Mouse (Mus musculus) right cerebral cortex, adult 18-20 months (tissue): ENCODE results near the gene Dnah7a.
A peak's percentile ranks its signal among the peaks of the same experiment; 100 is the strongest.
"Not testable (repeated sequence)": the region's sequence is repeated elsewhere in the genome, so short reads cannot be mapped to it uniquely, and the experiment has no call there.

Experiments
- DNase-seq: peaks from one replicate; pipeline ENCODE4 v3.0.0; 2022; ENCODE audit warnings: mixed read lengths

Dnah7a gene

GRCm38 (mm10) chr1:53664268-53664667, 42.3 kb downstream of the Dnah7a start:
- not testable (repeated sequence) for DNase-seq

- DNase-seq, result no peak
Observed at GRCm38 (mm10) chr1:53639865-53640794, 66.5 kb downstream of the Dnah7a start.

DNA sequence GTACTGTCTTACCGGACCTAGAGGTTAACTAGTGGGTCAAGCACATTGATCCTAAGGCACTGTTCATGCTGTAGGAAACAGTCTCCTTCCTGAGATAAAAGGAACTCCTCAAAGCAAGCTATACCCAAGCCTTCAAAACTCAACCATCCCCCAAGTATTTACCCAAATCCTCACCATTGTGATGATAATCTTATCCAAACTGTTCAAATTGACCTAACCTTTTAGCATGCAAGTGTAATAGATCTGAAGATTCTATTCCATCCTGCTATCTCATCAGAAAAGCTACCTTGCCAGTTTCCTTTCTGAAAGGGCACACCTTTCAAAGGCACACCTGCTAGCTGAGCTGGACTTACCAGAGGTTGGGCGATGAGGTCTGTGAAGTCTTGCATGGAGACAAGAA, 70.9 kb downstream of the Dnah7a start:
- DNase-seq, result not testable (repeated sequence)

DNA sequence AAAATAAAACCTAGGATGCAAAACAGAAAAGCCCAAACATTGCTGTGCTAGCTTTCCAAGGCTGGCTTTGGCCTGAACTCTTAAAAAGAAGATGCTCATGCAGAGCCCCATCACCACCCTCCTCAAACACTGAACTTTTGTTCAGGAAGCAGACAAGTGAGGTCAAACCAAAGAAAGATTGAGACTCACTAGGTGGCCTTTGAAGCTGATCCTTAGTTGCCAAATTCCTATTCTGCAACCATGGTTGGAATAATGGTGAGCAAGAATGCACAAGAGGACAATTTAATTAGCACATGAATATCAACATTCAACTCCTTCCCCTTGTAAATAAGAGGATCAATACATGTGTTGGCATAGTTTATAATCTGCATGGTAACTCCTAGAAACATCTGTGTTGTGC, 74.5 kb downstream of the Dnah7a start:
- DNase-seq, result not testable (repeated sequence)

GRCm38 (mm10) chr1:53630011-53630410, 76.6 kb downstream of the Dnah7a start:
- no peak for DNase-seq

GRCm38 (mm10) chr1:53613486-53613885, 93.1 kb downstream of the Dnah7a start:
- DNase-seq, result no peak

DNA sequence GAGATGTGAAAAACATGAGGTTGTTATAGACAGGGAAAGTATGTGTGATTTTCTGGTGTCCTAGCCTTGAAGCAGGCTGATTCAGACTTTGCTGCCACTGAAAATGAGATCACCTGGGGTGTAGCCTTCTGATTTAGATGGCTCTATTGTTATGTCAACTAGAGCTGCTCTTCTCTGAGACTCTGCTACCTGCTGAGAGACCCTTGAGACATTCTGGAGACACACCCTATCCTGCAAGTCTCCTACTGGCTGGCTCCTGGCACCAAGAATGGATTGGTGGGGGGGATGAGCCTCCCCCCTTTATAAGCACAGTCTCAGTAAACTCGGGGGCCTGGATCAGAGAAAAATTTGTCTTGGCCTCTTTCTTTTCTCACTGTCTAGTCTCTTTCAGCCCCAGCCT, 125.3 kb downstream of the Dnah7a start:
- not testable (repeated sequence) for DNase-seq

GRCm38 (mm10) chr1:53557918-53558317, 148.7 kb downstream of the Dnah7a start:
- DNase-seq, result not testable (repeated sequence)

DNA sequence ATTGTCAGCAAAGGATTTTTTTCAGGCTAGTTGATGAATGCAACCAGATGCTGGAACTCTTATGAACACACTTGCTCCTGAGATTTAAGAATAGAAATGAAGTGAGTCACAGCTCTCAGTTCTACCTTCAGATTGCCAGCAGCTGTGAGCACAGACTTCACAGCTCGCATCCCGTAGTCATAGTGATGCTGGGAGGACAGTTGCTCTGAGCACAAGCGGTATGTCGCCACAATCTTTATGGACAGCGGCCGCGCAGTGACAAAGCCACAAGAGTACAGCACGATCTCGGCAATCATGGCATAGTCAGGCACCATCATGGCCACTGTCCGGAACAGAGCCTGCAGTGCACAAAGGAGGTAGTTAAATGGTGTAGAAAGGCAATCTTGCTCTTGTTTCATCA, 159.6 kb downstream of the Dnah7a start:
- peak; percentile 64 for DNase-seq

- not testable (repeated sequence) for DNase-seq
Observed at GRCm38 (mm10) chr1:53538356-53538755, 168.2 kb downstream of the Dnah7a start.

- DNase-seq, result not testable (repeated sequence)
Observed at GRCm38 (mm10) chr1:53534826-53535225, 171.8 kb downstream of the Dnah7a start.

- not testable (repeated sequence) for DNase-seq
Observed at GRCm38 (mm10) chr1:53526021-53526420, 180.6 kb downstream of the Dnah7a start.

DNA sequence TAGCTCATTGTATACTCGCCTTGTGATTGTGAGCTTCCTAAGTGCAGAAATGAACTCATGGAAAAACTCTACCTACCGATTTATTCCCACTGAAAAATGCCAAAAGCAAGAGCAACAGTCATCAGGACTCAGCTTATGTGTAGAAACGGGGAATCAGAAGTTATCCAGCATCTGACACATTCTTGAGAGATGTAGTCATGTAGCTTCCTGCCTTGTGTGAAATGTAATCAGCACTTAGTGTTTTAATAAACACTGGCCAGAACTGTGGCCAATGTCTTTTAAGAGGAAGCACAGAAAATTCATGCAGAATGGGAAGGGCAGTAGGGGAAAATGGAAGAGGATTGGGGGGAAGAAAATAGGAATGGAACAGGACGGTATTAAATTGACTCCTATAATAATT, 232.9 kb downstream of the Dnah7a start:
- no peak for DNase-seq

DNA sequence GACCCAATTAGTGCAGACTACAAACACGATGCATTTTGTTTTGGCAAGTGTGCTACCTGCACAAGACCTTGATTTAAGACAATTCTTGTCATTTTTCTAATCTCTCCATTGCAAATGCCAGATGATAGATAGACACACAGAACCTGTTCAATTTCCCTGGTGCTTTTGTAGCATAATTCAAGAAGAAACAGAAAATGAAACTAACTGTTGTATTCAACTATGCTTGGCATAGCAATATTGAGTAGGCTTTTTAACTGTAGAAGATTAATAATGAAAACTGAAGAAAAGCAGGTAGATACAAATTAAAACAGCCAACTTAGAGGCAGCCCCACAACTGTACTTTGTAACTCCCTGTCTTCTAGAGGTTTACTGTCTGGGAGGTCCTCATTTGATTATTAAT, 234.5 kb downstream of the Dnah7a start:
- DNase-seq, result not testable (repeated sequence)

GRCm38 (mm10) chr1:53467325-53467670, 239.3 kb downstream of the Dnah7a start:
- DNase-seq, result no peak

- not testable (repeated sequence) for DNase-seq
Observed at GRCm38 (mm10) chr1:53466524-53467324, 239.9 kb downstream of the Dnah7a start.

- DNase-seq, result not testable (repeated sequence)
Observed at GRCm38 (mm10) chr1:53439173-53439572, 267.4 kb downstream of the Dnah7a start.

- not testable (repeated sequence) for DNase-seq
Observed at GRCm38 (mm10) chr1:53432433-53432832, 274.2 kb downstream of the Dnah7a start.

DNA sequence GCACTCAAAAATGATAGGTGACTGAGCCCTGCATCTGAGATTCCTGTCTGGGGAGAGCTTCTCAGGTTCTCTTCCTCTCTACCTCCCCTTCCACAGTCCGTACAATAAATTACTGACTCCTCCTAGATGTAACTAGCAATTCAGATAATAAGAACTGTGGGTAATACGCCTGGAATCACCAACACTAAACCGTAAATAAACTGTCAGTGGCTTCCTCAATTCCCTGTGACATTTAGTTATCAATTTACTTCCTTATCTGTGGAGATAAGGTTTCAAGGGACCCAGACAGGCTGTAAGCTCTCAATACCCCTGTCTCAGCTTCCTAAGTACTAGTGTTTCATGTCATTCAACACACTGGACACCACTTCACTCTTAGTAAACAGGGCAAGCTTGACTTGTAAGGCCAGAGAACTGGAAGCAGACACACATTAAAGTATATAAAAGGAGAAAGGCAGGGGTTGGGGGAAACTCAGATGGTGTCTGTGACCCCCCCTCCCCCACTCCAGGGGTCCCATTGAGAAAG, 300.7 kb downstream of the Dnah7a start:
- no peak for DNase-seq

- peak; percentile 21 for DNase-seq
Observed at GRCm38 (mm10) chr1:53393936-53394760, 312.4 kb downstream of the Dnah7a start.

DNA sequence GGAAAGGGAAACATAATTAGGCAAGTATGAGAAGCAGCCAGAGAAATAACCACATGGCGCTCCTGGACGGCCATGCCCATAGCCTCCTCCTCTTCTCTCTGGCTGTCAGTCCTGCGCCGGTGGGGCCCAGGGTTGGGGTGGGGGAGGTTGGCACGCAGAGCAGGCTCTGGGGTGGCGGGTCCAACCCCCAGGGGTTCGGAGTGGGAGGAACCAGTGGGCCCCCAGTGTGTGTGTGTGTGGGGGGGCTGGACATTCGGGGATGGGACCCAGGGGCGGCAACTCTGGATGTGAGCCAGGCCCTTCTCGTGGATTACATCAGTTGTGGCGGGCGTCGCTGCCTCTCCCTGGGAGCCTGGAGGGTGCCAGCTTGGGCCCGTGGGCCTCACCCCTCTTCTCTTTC, 317.8 kb downstream of the Dnah7a start:
- no peak for DNase-seq

- no peak for DNase-seq
Observed at GRCm38 (mm10) chr1:53384085-53384688, 322.4 kb downstream of the Dnah7a start.
